Mouse (Mus musculus) hindbrain, embryonic 15.5 days (tissue): ENCODE measurements around the gene Tmem100. TPM values are rescaled to one million over a fixed set of nuclear protein-coding genes. Genes with fewer than 3 reads are reported as not detected.

Experiments used
- ATAC-seq: fragments of 200-750 bp; cut with Nextera tagmentation; 2 replicates; pipeline ENCODE4 v1.8.0; 2017; ENCODE audit warnings: low read depth, moderate number of reproducible peaks, moderate TSS enrichment; ENCODE audit not compliant: low FRiP score
- H3K27ac ChIP-seq: fragments of 300-500 bp; sonication (generic); replicated peaks from 2 replicates; pipeline ENCODE4 v1.5.1; 2015; ENCODE audit warnings: mild to moderate bottlenecking, inconsistent platforms
- H3K27me3 ChIP-seq: fragments of 300-500 bp; sonication (generic); 2 replicates; pipeline ENCODE4 v1.6.1; 2015; ENCODE audit warnings: control low read depth, inconsistent platforms
- H3K36me3 ChIP-seq: fragments of 300-500 bp; sonication (generic); 2 replicates; pipeline ENCODE4 v1.6.1; 2015; ENCODE audit warnings: control low read depth, inconsistent platforms
- H3K4me1 ChIP-seq: fragments of 300-500 bp; sonication (generic); replicated peaks from 2 replicates; pipeline ENCODE4 v1.6.1; 2015; ENCODE audit warnings: control low read depth, inconsistent platforms
- H3K4me2 ChIP-seq: fragments of 300-500 bp; sonication (generic); 2 replicates; pipeline ENCODE4 v1.6.1; 2015; ENCODE audit warnings: moderate library complexity, mild to moderate bottlenecking, inconsistent platforms
- H3K4me3 ChIP-seq: fragments of 300-500 bp; sonication (generic); 2 replicates; pipeline ENCODE4 v1.5.1; 2015; ENCODE audit warnings: mild to moderate bottlenecking, inconsistent platforms
- H3K9ac ChIP-seq: fragments of 300-500 bp; sonication (generic); 2 replicates; pipeline ENCODE4 v1.6.1; 2015; ENCODE audit warnings: inconsistent platforms
- H3K9me3 ChIP-seq: fragments of 300-500 bp; sonication (generic); 2 replicates; pipeline ENCODE4 v1.6.1; 2016; ENCODE audit warnings: control low read depth, inconsistent platforms
- WGBS: fragments of 180-500 bp; shearing (Covaris S2); methylation state at CpG from one replicate; pipeline ENCODE4 v1.1.7; 2015; 5-methylcytosine and 5-hydroxymethylcytosine counted together
- polyA plus RNA-seq: library from polyadenylated mRNA; unstranded; fragments of >200 nt; fragmentation: Nextera tagmentation; extraction: Ambion mirVana; gene quantifications from 2 replicates; pipeline ENCODE4 v1.2.1, GENCODE M21; 2015

Tmem100 gene
- polyA plus RNA-seq, 1 experiment from 2014 or later: 12.4 TPM

- Histone ChIP-seq H3K4me3 (no peak overlapping the region), H3K27me3 (peaks cover 3% of the 10 kb centered on the region; the same call in 1 of the 2 replicates), H3K27ac (no peak overlapping the region), H3K4me2 (no peak overlapping the region), H3K9me3 (no peaks in the 10 kb centered on the region), H3K36me3 (no peaks in the 10 kb centered on the region), H3K4me1 (peaks cover 20% of the 10 kb centered on the region), H3K9ac (no peak overlapping the region)
- 57% methylated on average over 14 of the region's 14 CpGs for WGBS
- ATAC-seq: no peak
These were observed 4.0 kb upstream of the Tmem100 start for GRCm38 (mm10) chr11:90025891-90026801.

GRCm38 (mm10) chr11:90026802-90027174 is 3.4 kb upstream of the Tmem100 start:
- no peak overlapping the region for H3K27ac ChIP-seq
- H3K9ac ChIP-seq: no peak overlapping the region
- H3K9me3 ChIP-seq: no peaks in the 10 kb centered on the region
- H3K36me3 ChIP-seq: no peaks in the 10 kb centered on the region
- ATAC-seq: no peak
- no peak overlapping the region for H3K4me2 ChIP-seq
- 71% methylated on average over 5 of the region's 5 CpGs for WGBS
- peaks cover 22% of the 10 kb centered on the region for H3K4me1 ChIP-seq
- H3K27me3 ChIP-seq: peaks cover 6% of the 10 kb centered on the region; the same call in 1 of the 2 replicates
- no peak overlapping the region for H3K4me3 ChIP-seq

GRCm38 (mm10) chr11:90027216-90027615 is 2.9 kb upstream of the Tmem100 start:
- Histone ChIP-seq H3K9me3 (no peaks in the 10 kb centered on the region), H3K36me3 (no peaks in the 10 kb centered on the region), H3K9ac (no peak overlapping the region), H3K27ac (no peak overlapping the region), H3K4me1 (peaks cover 22% of the 10 kb centered on the region), H3K27me3 (peaks cover 10% of the 10 kb centered on the region), H3K4me2 (no peak overlapping the region), H3K4me3 (no peak overlapping the region)
- ATAC-seq: no peak
- 57% methylated on average over 7 of the region's 7 CpGs for WGBS

GRCm38 (mm10) chr11:90028746-90029145 is 1.4 kb upstream of the Tmem100 start:
- Histone ChIP-seq H3K27ac (no peak overlapping the region), H3K4me2 (no peak overlapping the region), H3K27me3 (peaks cover 12% of the 10 kb centered on the region), H3K4me3 (no peak overlapping the region), H3K9me3 (no peaks in the 10 kb centered on the region), H3K4me1 (peaks cover 30% of the 10 kb centered on the region), H3K9ac (no peak overlapping the region), H3K36me3 (no peaks in the 10 kb centered on the region)
- WGBS: 89% methylated on average over 8 of the region's 8 CpGs
- no peak for ATAC-seq

GRCm38 (mm10) chr11:90029354-90029753 is 794 bp upstream of the Tmem100 start:
- no peak overlapping the region for H3K9ac ChIP-seq
- H3K9me3 ChIP-seq: no peaks in the 10 kb centered on the region
- peaks cover 30% of the 10 kb centered on the region for H3K4me1 ChIP-seq
- H3K4me3 ChIP-seq: 0 out of 2 replicates have a peak overlapping the region, but pooled peaks have one; percentile 3
- peak overlapping the region; percentile 55 for H3K4me2 ChIP-seq
- no peak for ATAC-seq
- no peaks in the 10 kb centered on the region for H3K36me3 ChIP-seq
- H3K27ac ChIP-seq: no peak overlapping the region
- 25% methylated on average over 10 of the region's 10 CpGs for WGBS
- H3K27me3 ChIP-seq: peaks cover 12% of the 10 kb centered on the region

- no peaks in the 10 kb centered on the region for H3K36me3 ChIP-seq
- peak overlapping the region; percentile 29 for H3K9ac ChIP-seq
- H3K9me3 ChIP-seq: no peaks in the 10 kb centered on the region
- H3K4me1 ChIP-seq: peaks cover 30% of the 10 kb centered on the region
- H3K27ac ChIP-seq: no peak overlapping the region
- under 1% methylated on average over 15 of the region's 15 CpGs for WGBS
- peak overlapping the region; percentile 55 for H3K4me2 ChIP-seq
- ATAC-seq: no peak
- peak overlapping the region; percentile 34 for H3K4me3 ChIP-seq
- peaks cover 12% of the 10 kb centered on the region for H3K27me3 ChIP-seq
These were observed 409 bp downstream of the Tmem100 start for GRCm38 (mm10) chr11:90030557-90030956.

- Histone ChIP-seq H3K9me3 (no peaks in the 10 kb centered on the region), H3K4me1 (peaks cover 30% of the 10 kb centered on the region), H3K9ac (peak overlapping the region; percentile 29), H3K27me3 (peaks cover 12% of the 10 kb centered on the region), H3K4me3 (peak overlapping the region; percentile 34), H3K36me3 (no peaks in the 10 kb centered on the region), H3K4me2 (peak overlapping the region; percentile 55), H3K27ac (no peak overlapping the region)
- no peak for ATAC-seq
- WGBS: 41% methylated on average over 7 of the region's 7 CpGs
These were observed 928 bp downstream of the Tmem100 start for GRCm38 (mm10) chr11:90031076-90031475.

- H3K27me3 ChIP-seq: peaks cover 12% of the 10 kb centered on the region
- WGBS: 33% methylated on average over 8 of the region's 8 CpGs
- ATAC-seq: no peak
- peak overlapping the region; percentile 13; the same call in 1 of the 2 replicates for H3K4me3 ChIP-seq
- H3K36me3 ChIP-seq: 0 out of 2 replicates have a peak, but pooled peaks cover 2% of the 10 kb centered on the region
- H3K9me3 ChIP-seq: no peaks in the 10 kb centered on the region
- peaks cover 26% of the 10 kb centered on the region for H3K4me1 ChIP-seq
- H3K27ac ChIP-seq: no peak overlapping the region
- no peak overlapping the region for H3K9ac ChIP-seq
- peak overlapping the region; percentile 55 for H3K4me2 ChIP-seq
These were observed 2.7 kb downstream of the Tmem100 start for GRCm38 (mm10) chr11:90032807-90033206.

- H3K9me3 ChIP-seq: no peaks in the 10 kb centered on the region
- H3K27me3 ChIP-seq: peaks cover 12% of the 10 kb centered on the region
- 46% methylated on average over 5 of the region's 5 CpGs for WGBS
- no peak overlapping the region for H3K27ac ChIP-seq
- 0 out of 2 replicates have a peak, but pooled peaks cover 2% of the 10 kb centered on the region for H3K36me3 ChIP-seq
- H3K4me1 ChIP-seq: peaks cover 26% of the 10 kb centered on the region
- peak overlapping the region; percentile 13 for H3K4me3 ChIP-seq
- ATAC-seq: no peak
- H3K9ac ChIP-seq: no peak overlapping the region
- peak overlapping the region; percentile 55 for H3K4me2 ChIP-seq
These were observed 3.3 kb downstream of the Tmem100 start for GRCm38 (mm10) chr11:90033442-90033841.

GRCm38 (mm10) chr11:90034646-90035045 is 4.5 kb downstream of the Tmem100 start:
- H3K36me3 ChIP-seq: 0 out of 2 replicates have a peak, but pooled peaks cover 2% of the 10 kb centered on the region
- H3K27me3 ChIP-seq: peaks cover 12% of the 10 kb centered on the region
- 87% methylated on average over 12 of the region's 12 CpGs for WGBS
- H3K9me3 ChIP-seq: no peaks in the 10 kb centered on the region
- peaks cover 24% of the 10 kb centered on the region for H3K4me1 ChIP-seq
- H3K4me2 ChIP-seq: no peak overlapping the region
- ATAC-seq: no peak
- H3K27ac ChIP-seq: no peak overlapping the region
- no peak overlapping the region for H3K4me3 ChIP-seq
- no peak overlapping the region for H3K9ac ChIP-seq

GRCm38 (mm10) chr11:90035532-90035931 is 5.4 kb downstream of the Tmem100 start:
- peaks cover 17% of the 10 kb centered on the region for H3K4me1 ChIP-seq
- no peak overlapping the region for H3K4me2 ChIP-seq
- 0 out of 2 replicates have a peak, but pooled peaks cover 2% of the 10 kb centered on the region for H3K36me3 ChIP-seq
- WGBS: 91% methylated on average over 14 of the region's 14 CpGs
- no peak overlapping the region for H3K9ac ChIP-seq
- H3K4me3 ChIP-seq: no peak overlapping the region
- no peak overlapping the region for H3K27ac ChIP-seq
- H3K9me3 ChIP-seq: no peaks in the 10 kb centered on the region
- H3K27me3 ChIP-seq: peaks cover 12% of the 10 kb centered on the region
- no peak for ATAC-seq

GRCm38 (mm10) chr11:90036416-90036815 is 6.3 kb downstream of the Tmem100 start:
- Histone ChIP-seq H3K4me2 (no peak overlapping the region), H3K4me3 (no peak overlapping the region), H3K9me3 (no peaks in the 10 kb centered on the region), H3K27ac (no peak overlapping the region), H3K36me3 (0 out of 2 replicates have a peak, but pooled peaks cover 2% of the 10 kb centered on the region), H3K9ac (no peak overlapping the region), H3K4me1 (peaks cover 8% of the 10 kb centered on the region; the same call in 1 of the 2 replicates), H3K27me3 (peaks cover 9% of the 10 kb centered on the region; the same call in 1 of the 2 replicates)
- WGBS: 89% methylated on average over 4 of the region's 4 CpGs
- ATAC-seq: no peak
